Mouse (Mus musculus) ES-E14 (cell line): ENCODE measurements at regions not wholly inside any gene's neighbourhood (a gene's known extent, or its start where the extent isn't known, plus 50 kb on each side); places are given as distances from the start of the nearest gene placed in this dataset.
A peak's percentile ranks its signal among the peaks of the same experiment; 100 is the strongest.

ENCODE experiments used
- DNase-seq: peaks from one replicate; pipeline ENCODE4 v3.0.0-alpha.2; 2013; ENCODE audit warnings: low read depth, low spot score
- H3K27ac ChIP-seq: 2 replicates; pipeline ENCODE4 v1.5.1; 2012; ENCODE audit warnings: low read depth, mild to moderate bottlenecking, low read length, moderate library complexity, mixed read lengths; ENCODE audit not compliant: poor library complexity, insufficient read depth, severe bottlenecking
- H3K36me3 ChIP-seq: 2 replicates; pipeline ENCODE4 v1.6.1; 2012; ENCODE audit warnings: mild to moderate bottlenecking, low read length, moderate library complexity, mixed read lengths; ENCODE audit not compliant: control insufficient read depth, poor library complexity, insufficient read depth, severe bottlenecking
- H3K4me1 ChIP-seq, 2 experiments: fragments of 150-350 bp in 1 of 2; sonication (generic) in 1 of 2; 2 replicates each; pipeline ENCODE4 v1.6.1; 2012; ENCODE audit warnings: low read length in 2 of 2, mild to moderate bottlenecking in 1 of 2, mixed read lengths in 1 of 2; ENCODE audit not compliant: control insufficient read depth in 2 of 2, insufficient read depth in 2 of 2, poor library complexity in 1 of 2
- H3K4me3 ChIP-seq, 2 experiments: fragments of 150-350 bp in 1 of 2; sonication (generic) in 1 of 2; 2 replicates each; pipeline ENCODE4 v1.5.1; 2012; ENCODE audit warnings: low read length in 2 of 2, low read depth in 1 of 2, mild to moderate bottlenecking in 1 of 2, mixed read lengths in 1 of 2; ENCODE audit not compliant: insufficient read depth in 1 of 2, poor library complexity in 1 of 2, severe bottlenecking in 1 of 2
- H3K9ac ChIP-seq: 2 replicates; pipeline ENCODE4 v1.6.1; 2012; ENCODE audit warnings: low read depth, mild to moderate bottlenecking, low read length, mixed read lengths; ENCODE audit not compliant: poor library complexity, insufficient read depth, severe bottlenecking
- H3K9me3 ChIP-seq: fragments of 150-350 bp; sonication (generic); 2 replicates; pipeline ENCODE4 v1.6.1; 2012; ENCODE audit warnings: low read depth, mild to moderate bottlenecking, low read length; ENCODE audit not compliant: control insufficient read depth, insufficient read depth
- CHD2 ChIP-seq: IDR thresholded peaks from 2 replicates; pipeline ENCODE4 v1.6.1; 2014; ENCODE audit warnings: mild to moderate bottlenecking, low read depth, low read length, inconsistent platforms
- HCFC1 ChIP-seq: IDR thresholded peaks from 2 replicates; pipeline ENCODE4 v1.6.1; 2012; ENCODE audit warnings: low read length, inconsistent platforms, borderline replicate concordance; ENCODE audit not compliant: insufficient read depth
- MAFK ChIP-seq: IDR thresholded peaks from 2 replicates; pipeline ENCODE4 v1.6.1; 2014; ENCODE audit warnings: mild to moderate bottlenecking, low read depth, low read length, inconsistent platforms; ENCODE audit not compliant: insufficient read depth
- ZC3H11A ChIP-seq: IDR thresholded peaks from 2 replicates; pipeline ENCODE4 v1.6.1; 2012; ENCODE audit warnings: low read depth, mild to moderate bottlenecking, inconsistent platforms, low read length, borderline replicate concordance
- ZNF384 ChIP-seq: IDR thresholded peaks from 2 replicates; pipeline ENCODE4 v1.6.1; 2012; ENCODE audit warnings: low read depth, low read length, inconsistent platforms
- in situ Hi-C, 2 experiments: fragments of 600-800 bp; cut with MboI; formaldehyde crosslinking; loops; one replicate each; pipeline ENCODE4 v1.15.1; 2025; ENCODE audit warnings: low sequenced_read_pairs in 2 of 2, inconsistent platforms in 1 of 2; ENCODE audit not compliant: unreplicated experiment in 2 of 2

DNA sequence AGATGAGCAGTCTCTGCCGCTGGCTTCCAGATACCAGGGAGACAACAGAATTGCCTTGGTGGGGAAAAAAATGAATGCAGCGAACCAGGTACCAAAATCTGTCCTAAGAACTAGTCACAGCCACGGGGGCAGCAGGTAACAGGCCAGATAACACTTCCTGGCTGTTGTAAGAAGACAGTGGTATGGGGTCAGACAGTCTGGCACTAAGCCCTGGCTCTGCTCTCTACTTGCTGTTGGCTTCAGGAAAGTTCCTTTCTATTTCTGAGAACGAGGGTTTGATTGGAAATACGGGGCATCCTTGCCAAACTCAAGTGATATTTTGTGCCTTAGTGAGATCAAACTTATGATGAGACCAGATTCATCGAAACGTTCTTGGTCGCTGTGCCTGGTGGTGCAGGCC, 380.2 kb upstream of the Kazn start:
- DNase-seq: no peak
- no peaks in the 10 kb centered on the region for H3K4me1 ChIP-seq
- no peaks in the 10 kb centered on the region for H3K36me3 ChIP-seq
- H3K27ac ChIP-seq: no peak overlapping the region
- H3K9ac ChIP-seq: no peak overlapping the region
- in situ Hi-C loops: no loop called here
- H3K4me3 ChIP-seq: no peak overlapping the region
- H3K9me3 ChIP-seq: no peaks in the 10 kb centered on the region; the same call in 1 of the 2 replicates
- TF ChIP-seq ZNF384 (no peak), CHD2 (no peak), ZC3H11A (no peak), MAFK (no peak), HCFC1 (no peak)

DNA sequence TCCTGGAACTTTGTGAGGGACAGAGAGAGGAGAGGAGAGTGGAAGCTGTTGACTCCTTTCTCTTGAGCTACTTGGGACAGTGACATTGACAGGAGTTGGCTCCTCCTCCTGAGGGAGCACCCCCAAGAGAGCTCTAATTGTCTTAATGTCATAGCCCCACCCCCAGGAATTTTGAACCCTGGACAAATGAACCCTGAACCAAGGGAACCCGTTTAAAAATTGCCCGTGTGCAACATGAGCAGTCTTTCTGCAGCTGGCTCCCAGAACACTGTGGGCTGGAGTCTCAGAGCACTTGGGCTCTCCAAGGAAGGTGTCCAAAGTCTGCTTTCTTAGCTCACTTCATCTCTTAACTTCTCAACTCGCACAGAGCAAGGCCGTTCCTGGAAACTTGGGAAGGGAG, 379.6 kb upstream of the Kazn start:
- in situ Hi-C loops: no loop called here
- Histone ChIP-seq H3K4me3 (no peak overlapping the region), H3K4me1 (no peaks in the 10 kb centered on the region), H3K9ac (no peak overlapping the region), H3K27ac (no peak overlapping the region), H3K9me3 (no peaks in the 10 kb centered on the region; the same call in 1 of the 2 replicates), H3K36me3 (no peaks in the 10 kb centered on the region)
- DNase-seq: no peak
- no peak for TF ChIP-seq ZNF384
- TF ChIP-seq MAFK: no peak
- TF ChIP-seq HCFC1: no peak
- TF ChIP-seq CHD2: no peak
- TF ChIP-seq ZC3H11A: no peak

DNA sequence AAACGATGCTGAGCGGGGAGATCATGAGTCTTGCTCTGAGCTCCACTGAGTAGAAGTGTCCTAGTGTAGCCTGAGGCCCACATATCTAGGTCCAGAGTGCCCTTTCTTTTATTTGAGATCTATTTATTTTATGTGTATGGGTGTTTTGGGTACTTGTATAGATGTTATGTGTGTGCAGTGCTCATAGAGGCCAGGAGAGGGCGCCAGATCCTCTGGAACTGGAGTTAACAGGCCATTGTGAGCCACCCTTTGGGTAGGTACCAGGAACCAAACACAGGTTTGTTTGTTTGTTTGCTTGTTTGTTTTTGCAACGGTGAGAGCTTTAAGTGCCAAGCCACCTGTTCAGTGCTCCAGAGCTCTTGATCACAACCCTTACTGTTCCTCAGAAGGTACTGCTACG, 378.5 kb upstream of the Kazn start:
- Histone ChIP-seq H3K4me1 (no peaks in the 10 kb centered on the region), H3K9me3 (no peaks in the 10 kb centered on the region; the same call in 1 of the 2 replicates), H3K4me3 (no peak overlapping the region), H3K36me3 (no peaks in the 10 kb centered on the region), H3K9ac (no peak overlapping the region), H3K27ac (no peak overlapping the region)
- peak; percentile 59 for DNase-seq
- peak; percentile 89 for TF ChIP-seq ZC3H11A
- TF ChIP-seq CHD2: no peak
- in situ Hi-C loops: no loop called here

DNA sequence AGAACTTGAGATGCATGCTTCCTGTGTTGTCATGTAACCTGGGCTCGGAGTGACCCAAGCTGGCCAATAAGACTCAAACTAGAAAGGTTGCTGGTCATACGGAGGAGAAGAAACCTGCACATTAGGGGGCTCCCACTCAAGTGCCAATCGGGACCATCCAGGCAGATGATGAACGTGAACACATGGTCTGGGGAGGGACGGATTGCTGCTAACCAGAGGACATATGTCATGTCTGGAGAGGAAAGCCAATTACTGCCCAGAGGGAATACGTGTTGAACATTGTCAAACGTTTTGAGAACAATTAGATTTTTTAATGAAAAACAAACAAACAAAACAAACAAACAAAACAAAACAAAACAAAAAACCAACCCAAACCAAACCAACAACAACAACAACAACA, 377.7 kb upstream of the Kazn start:
- Histone ChIP-seq H3K36me3 (no peaks in the 10 kb centered on the region), H3K4me1 (no peaks in the 10 kb centered on the region)
- in situ Hi-C loops: no loop called here

DNA sequence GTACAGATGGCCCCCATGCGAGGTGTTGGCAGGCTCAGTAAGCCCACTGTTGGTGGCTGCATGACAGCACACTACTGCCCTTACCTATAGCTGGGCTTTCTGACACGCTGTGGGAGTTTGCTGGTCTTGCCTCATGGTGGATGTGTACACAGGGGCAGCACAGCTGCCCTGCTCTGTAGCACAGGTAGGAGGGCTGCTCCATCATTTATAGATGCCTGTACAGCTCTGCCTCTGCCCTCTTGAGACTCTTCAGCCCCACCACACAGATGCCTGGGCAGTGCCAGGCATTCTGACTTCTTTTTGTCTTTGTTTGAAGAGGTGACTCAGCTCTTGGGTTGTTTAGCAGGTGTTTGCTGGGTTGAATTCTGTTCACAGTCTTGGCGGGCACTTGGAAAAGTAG, 365.9 kb upstream of the Kazn start:
- Histone ChIP-seq H3K27ac (no peak overlapping the region), H3K36me3 (no peaks in the 10 kb centered on the region), H3K9ac (no peak overlapping the region), H3K4me1 (no peaks in the 10 kb centered on the region), H3K4me3 (no peak overlapping the region), H3K9me3 (no peaks in the 10 kb centered on the region)
- no peak for TF ChIP-seq CHD2
- no peak for TF ChIP-seq MAFK
- TF ChIP-seq ZC3H11A: no peak
- no peak for TF ChIP-seq ZNF384
- no peak for TF ChIP-seq HCFC1
- in situ Hi-C loops: no loop called here
- DNase-seq: no peak

More for the DNA sequence above, 377.7 kb upstream of the Kazn start:
- no peaks in the 10 kb centered on the region; the same call in 1 of the 2 replicates for H3K9me3 ChIP-seq
- H3K27ac ChIP-seq: no peak overlapping the region
- H3K4me3 ChIP-seq: no peak overlapping the region
- no peak for DNase-seq
- no peak overlapping the region for H3K9ac ChIP-seq
- TF ChIP-seq HCFC1 (no peak), ZNF384 (no peak), MAFK (no peak), CHD2 (no peak), ZC3H11A (no peak)
